Mouse (Mus musculus): ENCODE measurements around the gene Rps6ka3.

The Rps6ka3 gene

GRCm38 (mm10) chrX:159210007-159210406 lies at the start of gene Rps6ka3:
TSS of gene Rps6ka3 (plus strand) at chrX:159210307.
- peak; percentile 10 for DNase-seq (ENCODE audit: low read depth)

GRCm38 (mm10) chrX:159169200-159169599 lies 40.9 kb upstream of the Rps6ka3 start:
- no peak for DNase-seq (ENCODE audit: low read depth)

GRCm38 (mm10) chrX:159171579-159171978 lies 38.5 kb upstream of the Rps6ka3 start:
- DNase-seq (ENCODE audit: low read depth), result no peak

- no peak for DNase-seq (ENCODE audit: low read depth)
Measured at GRCm38 (mm10) chrX:159191581-159191980, 18.5 kb upstream of the Rps6ka3 start.

- peak; percentile 47 for DNase-seq (ENCODE audit: low read depth)
Measured at GRCm38 (mm10) chrX:159199495-159199894, 10.6 kb upstream of the Rps6ka3 start.

- peak; percentile 33 for DNase-seq (ENCODE audit: low read depth)
Measured at GRCm38 (mm10) chrX:159200101-159200500, 10.0 kb upstream of the Rps6ka3 start.

- DNase-seq (ENCODE audit: low read depth), result peak; percentile 66
Measured at GRCm38 (mm10) chrX:159210892-159211583, 931 bp downstream of the Rps6ka3 start.

GRCm38 (mm10) chrX:159215253-159215652 lies 5.1 kb downstream of the Rps6ka3 start:
- no peak for DNase-seq (ENCODE audit: low read depth)

GRCm38 (mm10) chrX:159222474-159222873 lies 12.4 kb downstream of the Rps6ka3 start:
- no peak for DNase-seq (ENCODE audit: low read depth)

GRCm38 (mm10) chrX:159237275-159237674 lies 27.2 kb downstream of the Rps6ka3 start:
- DNase-seq (ENCODE audit: low read depth), result no peak

GRCm38 (mm10) chrX:159254001-159254884 lies 44.1 kb downstream of the Rps6ka3 start:
- DNase-seq (ENCODE audit: low read depth), result peak; percentile 77

GRCm38 (mm10) chrX:159255123-159255978 lies 45.2 kb downstream of the Rps6ka3 start:
- peak; percentile 93 for DNase-seq (ENCODE audit: low read depth)

- DNase-seq (ENCODE audit: low read depth), result no peak
Measured at GRCm38 (mm10) chrX:159256040-159256852, 46.1 kb downstream of the Rps6ka3 start.

GRCm38 (mm10) chrX:159256921-159257421 lies 46.9 kb downstream of the Rps6ka3 start:
- peak; percentile 65 for DNase-seq (ENCODE audit: low read depth)

- peak; percentile 57 for DNase-seq (ENCODE audit: low read depth)
Measured at GRCm38 (mm10) chrX:159264681-159265080, 54.6 kb downstream of the Rps6ka3 start.

GRCm38 (mm10) chrX:159269072-159269471 lies 59.0 kb downstream of the Rps6ka3 start:
- peak; percentile 73 for DNase-seq (ENCODE audit: low read depth)

GRCm38 (mm10) chrX:159286765-159287164 lies 76.7 kb downstream of the Rps6ka3 start:
- DNase-seq (ENCODE audit: low read depth), result no peak

GRCm38 (mm10) chrX:159295879-159296278 lies 85.8 kb downstream of the Rps6ka3 start:
- DNase-seq (ENCODE audit: low read depth), result no peak

- DNase-seq (ENCODE audit: low read depth), result peak; percentile 11
Measured at GRCm38 (mm10) chrX:159302349-159303311, 92.5 kb downstream of the Rps6ka3 start.

GRCm38 (mm10) chrX:159315293-159315692 lies 105.2 kb downstream of the Rps6ka3 start:
- no peak for DNase-seq (ENCODE audit: low read depth)
